Mouse (Mus musculus) hindbrain, embryonic 16.5 days (tissue): ENCODE measurements around the gene Syce3. TPM values are rescaled to one million over a fixed set of nuclear protein-coding genes. Genes with fewer than 3 reads are reported as not detected.
A peak's percentile ranks its signal among the peaks of the same experiment; 100 is the strongest.

Source experiments
- ATAC-seq: fragments of 200-750 bp; cut with Nextera tagmentation; 2 replicates; pipeline ENCODE4 v1.8.0; 2017; ENCODE audit warnings: moderate TSS enrichment, moderate library complexity
- H3K27ac ChIP-seq: fragments of 300-500 bp; sonication (generic); 2 replicates; pipeline ENCODE4 v1.5.1; 2014; ENCODE audit warnings: low read depth, mild to moderate bottlenecking, control low read depth, low read length, moderate library complexity
- H3K27me3 ChIP-seq: fragments of 300-500 bp; sonication (generic); replicated peaks from 2 replicates; pipeline ENCODE4 v1.6.1; 2014; ENCODE audit warnings: low read length; ENCODE audit not compliant: control insufficient read depth, insufficient read depth
- H3K36me3 ChIP-seq: fragments of 300-500 bp; sonication (generic); 2 replicates; pipeline ENCODE4 v1.6.1; 2014; ENCODE audit warnings: mild to moderate bottlenecking, low read length, moderate library complexity, mixed read lengths; ENCODE audit not compliant: control insufficient read depth, insufficient read depth
- H3K4me1 ChIP-seq: fragments of 300-500 bp; sonication (generic); 2 replicates; pipeline ENCODE4 v1.6.1; 2014; ENCODE audit warnings: low read depth, low read length; ENCODE audit not compliant: control insufficient read depth, insufficient read depth
- H3K4me2 ChIP-seq: fragments of 300-500 bp; sonication (generic); 2 replicates; pipeline ENCODE4 v1.6.1; 2014; ENCODE audit warnings: mild to moderate bottlenecking, low read length, control low read depth, moderate library complexity
- H3K4me3 ChIP-seq: fragments of 300-500 bp; sonication (generic); 2 replicates; pipeline ENCODE4 v1.5.1; 2014; ENCODE audit warnings: mild to moderate bottlenecking, low read length, control low read depth, moderate library complexity
- H3K9ac ChIP-seq: fragments of 300-500 bp; sonication (generic); 2 replicates; pipeline ENCODE4 v1.6.1; 2014; ENCODE audit warnings: low read depth, mild to moderate bottlenecking, control low read depth, low read length, moderate library complexity
- H3K9me3 ChIP-seq: fragments of 300-500 bp; sonication (generic); 2 replicates; pipeline ENCODE4 v1.6.1; 2014; ENCODE audit warnings: mild to moderate bottlenecking, low read length, moderate library complexity; ENCODE audit not compliant: control insufficient read depth
- WGBS: fragments of 180-500 bp; shearing (Covaris S2); extraction: QIAGEN DNeasy Blood & Tissue Kit; methylation state at CpG from one replicate; pipeline ENCODE4 v1.1.7; 2014; 5-methylcytosine and 5-hydroxymethylcytosine counted together
- polyA plus RNA-seq: library from polyadenylated mRNA; unstranded; fragments of >200 nt; fragmentation: Nextera tagmentation; extraction: Ambion mirVana; gene quantifications from 2 replicates; pipeline ENCODE4 v1.2.1, GENCODE M21; 2015

Syce3 gene
- polyA plus RNA-seq, 1 experiment from 2014 or later: not detected

DNA sequence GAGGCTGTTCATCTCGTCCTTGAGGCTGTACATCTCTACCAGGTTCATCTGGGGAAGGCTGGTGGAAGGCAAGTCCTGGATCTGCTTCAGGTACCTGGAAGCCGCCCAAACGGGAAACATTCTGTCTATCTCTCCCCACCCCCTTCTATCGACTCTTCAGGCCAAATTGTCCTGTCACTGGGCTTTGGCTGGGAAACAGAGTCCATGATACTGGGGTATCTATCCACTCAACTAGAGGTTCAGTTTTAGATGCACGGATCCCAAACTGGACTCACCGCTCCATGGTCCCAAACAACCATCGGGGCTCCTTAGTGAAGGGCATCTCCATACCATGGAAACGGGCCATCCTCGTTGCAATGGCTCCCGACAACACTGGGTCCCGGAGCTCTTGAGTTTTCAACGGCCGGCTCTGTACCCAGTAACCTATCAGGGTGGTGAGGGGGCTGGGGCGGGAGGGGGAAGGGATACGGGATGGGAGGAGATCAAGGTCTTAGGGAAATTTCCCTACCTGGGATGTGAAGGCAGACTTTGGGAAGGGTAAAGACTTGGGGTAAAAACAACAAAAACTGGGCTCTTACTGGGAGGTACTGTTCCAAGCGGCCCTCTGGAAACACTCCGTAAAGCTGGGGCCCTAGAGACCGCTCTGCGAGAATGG is 18.0 kb upstream of the Syce3 start:
- Histone ChIP-seq H3K9ac (peak overlapping the region; percentile 88), H3K4me3 (peak overlapping the region; percentile 68), H3K9me3 (no peaks in the 10 kb centered on the region), H3K27ac (no peak overlapping the region; the same call in 1 of the 2 replicates), H3K4me1 (peaks cover 11% of the 10 kb centered on the region), H3K4me2 (peak overlapping the region; percentile 95), H3K27me3 (no peaks in the 10 kb centered on the region), H3K36me3 (peaks cover 14% of the 10 kb centered on the region)
- WGBS: 84% methylated on average over 19 of the region's 19 CpGs
- ATAC-seq: no peak

DNA sequence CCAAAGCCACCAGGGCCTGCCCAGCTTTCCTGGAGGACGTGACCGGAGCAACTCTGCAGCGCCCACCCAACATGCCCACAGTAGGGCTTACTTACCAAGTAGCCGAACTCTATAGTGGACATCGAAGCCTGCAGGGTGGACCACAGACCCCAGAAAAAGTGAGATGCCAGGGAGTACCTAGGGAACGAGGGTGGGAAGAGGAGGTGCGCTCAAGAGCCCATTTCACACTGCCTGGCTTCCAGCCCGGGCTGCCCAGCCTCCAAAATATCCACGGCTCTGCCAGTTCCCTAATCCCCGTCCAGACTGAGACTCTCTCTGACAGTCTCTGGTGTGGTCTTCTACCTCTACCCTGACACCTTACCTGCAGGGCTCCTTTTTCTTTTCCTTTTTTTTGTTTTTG is 16.4 kb upstream of the Syce3 start:
- no peak for ATAC-seq
- Histone ChIP-seq H3K4me1 (peaks cover 11% of the 10 kb centered on the region), H3K9ac (no peak overlapping the region), H3K36me3 (peaks cover 14% of the 10 kb centered on the region), H3K27ac (no peak overlapping the region), H3K27me3 (no peaks in the 10 kb centered on the region), H3K4me2 (no peak overlapping the region), H3K9me3 (no peaks in the 10 kb centered on the region), H3K4me3 (no peak overlapping the region)
- 93% methylated on average over 10 of the region's 10 CpGs for WGBS

DNA sequence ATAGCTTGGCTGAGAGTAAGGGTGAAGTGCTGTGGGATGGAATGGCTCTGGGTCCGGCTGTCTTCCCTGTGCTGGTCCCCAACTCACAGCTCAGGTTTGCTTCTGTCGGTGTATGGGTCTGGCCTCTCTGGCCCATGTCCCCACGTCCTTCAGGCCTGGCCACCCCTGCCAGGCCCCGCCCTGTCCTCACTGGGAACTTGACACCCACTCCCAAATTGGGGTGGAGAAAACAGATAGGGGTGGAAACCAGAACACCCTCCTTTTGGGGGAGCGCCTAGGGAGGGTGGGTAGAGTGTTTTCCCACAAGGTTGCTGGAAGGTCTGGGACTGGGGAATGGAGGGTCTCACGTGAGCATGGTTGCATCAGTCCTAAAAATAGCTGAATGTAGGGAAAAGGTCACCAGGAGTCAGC is 15.4 kb upstream of the Syce3 start, which contains the start of gene Cpt1b:
Gene Cpt1b, minus strand, starts transcription at position 153 of the 411 bp plus-strand sequence.
- Histone ChIP-seq H3K27me3 (no peaks in the 10 kb centered on the region), H3K4me1 (peaks cover 11% of the 10 kb centered on the region), H3K27ac (no peak within 1 kb of the TSS), H3K4me2 (no peak within 1 kb of the TSS), H3K36me3 (peaks cover 14% of the 10 kb centered on the region), H3K9ac (no peak within 1 kb of the TSS; the same call in 1 of the 2 replicates), H3K4me3 (no peak within 1 kb of the TSS), H3K9me3 (no peaks in the 10 kb centered on the region)
- 40% methylated on average over 6 of the region's 6 CpGs for WGBS
- no peak for ATAC-seq

DNA sequence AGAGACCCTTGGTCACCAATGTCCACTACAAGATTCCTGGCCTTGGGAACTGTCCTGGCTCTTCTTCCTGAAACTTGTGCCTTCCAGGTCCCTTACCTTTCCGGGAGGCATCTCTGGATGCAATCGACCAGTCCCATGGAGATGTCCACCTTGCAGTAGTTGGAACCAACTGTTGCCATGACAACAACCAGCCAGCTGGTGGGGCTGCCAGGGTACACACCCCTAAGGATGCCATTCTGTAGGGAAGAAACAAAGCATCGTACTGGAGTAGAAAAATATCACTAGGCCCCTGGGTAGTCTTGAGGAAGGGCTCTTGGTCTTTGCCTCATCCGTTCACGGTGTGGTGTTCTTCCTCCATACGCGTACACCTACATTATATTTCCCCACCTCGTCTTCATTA is 14.3 kb upstream of the Syce3 start:
- Histone ChIP-seq H3K9ac (no peak overlapping the region), H3K4me2 (no peak overlapping the region), H3K4me1 (peaks cover 8% of the 10 kb centered on the region), H3K4me3 (no peak overlapping the region), H3K9me3 (no peaks in the 10 kb centered on the region), H3K27me3 (no peaks in the 10 kb centered on the region), H3K36me3 (peaks cover 18% of the 10 kb centered on the region), H3K27ac (no peak overlapping the region)
- no peak for ATAC-seq
- WGBS: 83% methylated on average over 8 of the region's 8 CpGs

DNA sequence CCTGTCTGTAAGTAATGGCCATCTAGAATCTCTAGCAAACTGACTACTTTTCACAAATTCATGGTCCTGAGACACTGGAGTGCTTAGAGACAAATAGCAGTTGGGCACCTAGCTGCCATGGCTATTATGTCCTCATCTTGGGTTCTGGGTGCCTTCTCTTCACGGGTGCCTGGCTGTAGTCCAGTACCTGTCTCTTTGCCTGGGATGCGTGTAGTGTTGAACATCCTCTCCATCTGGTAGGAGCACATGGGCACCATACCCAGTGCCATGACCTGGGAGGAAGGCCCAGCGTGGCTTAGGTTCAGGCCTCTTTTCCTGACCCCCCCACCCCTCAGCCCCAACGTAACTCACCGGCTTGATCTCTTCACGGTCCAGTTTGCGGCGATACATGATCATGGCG is 11.6 kb upstream of the Syce3 start:
- Histone ChIP-seq H3K27me3 (no peaks in the 10 kb centered on the region), H3K4me3 (no peak overlapping the region), H3K36me3 (peaks cover 15% of the 10 kb centered on the region; the same call in 1 of the 2 replicates), H3K9ac (no peak overlapping the region), H3K27ac (no peak overlapping the region), H3K4me1 (no peaks in the 10 kb centered on the region), H3K9me3 (no peaks in the 10 kb centered on the region), H3K4me2 (no peak overlapping the region)
- WGBS: 94% methylated on average over 9 of the region's 9 CpGs
- no peak for ATAC-seq

DNA sequence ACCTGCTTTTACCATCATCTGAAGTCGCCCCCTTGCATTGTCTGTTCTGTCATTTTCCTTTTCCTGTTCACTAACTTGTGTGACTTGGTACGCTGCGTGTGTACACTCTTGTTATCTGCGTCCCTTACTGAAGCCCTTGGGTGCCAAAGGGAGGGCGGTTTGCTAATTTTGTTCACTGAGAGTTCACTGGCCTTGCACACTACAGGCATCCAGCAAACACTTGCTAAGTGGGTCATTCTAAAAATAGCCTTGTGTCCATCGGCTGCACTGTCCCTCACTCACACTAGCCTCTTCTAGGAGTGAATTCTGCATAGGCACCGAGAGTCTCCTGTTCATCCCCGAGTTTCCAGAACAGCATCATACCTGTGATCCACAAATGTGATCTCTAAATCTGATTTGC is 5.0 kb upstream of the Syce3 start:
- Histone ChIP-seq H3K9me3 (no peaks in the 10 kb centered on the region), H3K36me3 (peaks cover 6% of the 10 kb centered on the region; the same call in 1 of the 2 replicates), H3K4me3 (no peak overlapping the region), H3K27ac (no peak overlapping the region), H3K4me2 (no peak overlapping the region), H3K27me3 (no peaks in the 10 kb centered on the region), H3K9ac (no peak overlapping the region), H3K4me1 (no peaks in the 10 kb centered on the region)
- ATAC-seq: no peak
- WGBS: 88% methylated on average over 8 of the region's 8 CpGs

DNA sequence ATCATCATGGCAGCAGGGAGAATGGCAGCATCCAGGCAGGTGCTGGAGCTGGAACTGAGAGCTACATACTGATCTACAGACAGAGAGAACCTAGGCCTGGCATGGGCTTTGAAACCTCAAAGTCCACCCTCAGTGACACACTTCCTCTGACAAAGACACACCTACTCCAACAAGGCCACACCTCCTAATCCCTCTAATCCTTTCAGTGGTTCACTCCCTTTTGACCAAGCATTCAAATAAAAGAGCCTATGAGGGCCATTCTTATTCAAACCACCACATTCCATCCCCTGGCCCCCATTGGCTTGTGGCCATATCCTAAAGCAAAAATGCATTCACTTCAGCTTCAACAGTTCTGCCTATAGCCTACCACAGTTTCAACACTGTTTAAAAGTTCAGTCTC is 3.6 kb downstream of the Syce3 start:
- H3K4me2 ChIP-seq: no peak overlapping the region
- no peak overlapping the region for H3K9ac ChIP-seq
- no peaks in the 10 kb centered on the region for H3K4me1 ChIP-seq
- ATAC-seq: no peak
- no peaks in the 10 kb centered on the region for H3K36me3 ChIP-seq
- no peaks in the 10 kb centered on the region for H3K27me3 ChIP-seq
- peaks cover 8% of the 10 kb centered on the region for H3K9me3 ChIP-seq
- H3K4me3 ChIP-seq: no peak overlapping the region
- H3K27ac ChIP-seq: no peak overlapping the region

DNA sequence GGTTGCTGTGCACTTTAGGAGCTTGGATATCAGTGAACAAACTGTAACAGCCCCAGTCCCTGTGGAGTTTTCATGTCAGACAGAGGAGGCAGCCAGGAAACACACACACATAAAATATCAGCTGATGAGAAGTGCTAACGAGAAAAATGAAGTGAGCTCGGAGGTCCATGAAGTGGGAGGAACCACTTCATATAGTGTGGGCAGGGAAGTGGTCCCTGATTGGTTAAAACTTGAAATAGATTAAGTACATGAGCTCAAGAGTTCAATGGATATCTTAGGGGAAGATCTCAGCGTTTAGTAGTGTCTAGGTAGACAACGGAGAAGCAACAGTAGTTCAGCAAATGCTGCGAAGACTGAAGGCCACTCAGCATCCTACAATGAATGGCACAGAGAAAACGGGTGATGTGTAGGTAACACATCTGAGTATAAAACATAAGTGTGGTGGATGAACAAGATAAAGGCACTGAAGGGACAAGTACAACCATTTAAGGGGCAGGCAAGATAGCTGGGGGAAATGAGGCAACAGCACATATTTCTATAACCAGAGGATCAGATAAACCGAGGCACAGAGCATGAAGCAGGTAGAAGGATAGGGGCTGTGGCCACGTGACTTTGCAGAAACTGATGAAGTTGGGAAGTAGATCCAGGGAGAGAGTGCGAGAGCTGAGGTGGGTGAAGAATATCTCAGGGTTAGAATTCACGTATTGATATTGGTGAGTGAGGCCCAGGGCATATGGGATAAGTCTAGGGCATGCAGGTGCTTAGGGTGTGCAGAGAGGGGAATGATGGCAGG is 5.3 kb downstream of the Syce3 start:
- Histone ChIP-seq H3K36me3 (no peaks in the 10 kb centered on the region), H3K27ac (no peak overlapping the region), H3K9ac (no peak overlapping the region), H3K27me3 (no peaks in the 10 kb centered on the region), H3K4me3 (no peak overlapping the region), H3K4me1 (no peaks in the 10 kb centered on the region), H3K9me3 (peaks cover 8% of the 10 kb centered on the region), H3K4me2 (no peak overlapping the region)
- no peak for ATAC-seq
- 84% methylated on average over 10 of the region's 10 CpGs for WGBS

DNA sequence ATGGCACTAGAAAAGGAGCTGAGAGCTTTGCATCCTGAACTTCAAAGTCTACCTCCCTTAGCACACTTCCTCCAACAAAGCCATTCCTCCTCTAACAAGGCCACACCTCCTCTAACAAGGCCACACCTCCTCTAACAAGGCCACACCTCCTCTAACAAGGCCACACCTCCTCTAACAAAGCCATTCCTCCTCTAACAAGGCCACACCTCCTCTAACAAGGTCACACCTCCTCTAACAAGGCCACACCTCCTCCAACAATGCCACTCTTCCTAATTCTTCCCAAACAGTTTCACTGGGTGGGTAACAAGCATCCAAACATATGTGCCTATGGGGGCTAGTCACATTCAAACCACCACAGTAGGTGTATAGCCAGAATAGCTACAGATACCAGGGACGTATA is 7.8 kb downstream of the Syce3 start:
- H3K4me1 ChIP-seq: no peaks in the 10 kb centered on the region
- no peak overlapping the region for H3K27ac ChIP-seq
- no peak overlapping the region for H3K4me3 ChIP-seq
- peaks cover 3% of the 10 kb centered on the region; the same call in 1 of the 2 replicates for H3K9me3 ChIP-seq
- 89% methylated on average over 1 of the region's 1 CpGs for WGBS
- no peaks in the 10 kb centered on the region for H3K27me3 ChIP-seq
- H3K9ac ChIP-seq: no peak overlapping the region
- no peak for ATAC-seq
- H3K36me3 ChIP-seq: no peaks in the 10 kb centered on the region
- H3K4me2 ChIP-seq: no peak overlapping the region
